Mouse (Mus musculus): ENCODE results near the gene Dlx4.

Dlx4 gene

DNA sequence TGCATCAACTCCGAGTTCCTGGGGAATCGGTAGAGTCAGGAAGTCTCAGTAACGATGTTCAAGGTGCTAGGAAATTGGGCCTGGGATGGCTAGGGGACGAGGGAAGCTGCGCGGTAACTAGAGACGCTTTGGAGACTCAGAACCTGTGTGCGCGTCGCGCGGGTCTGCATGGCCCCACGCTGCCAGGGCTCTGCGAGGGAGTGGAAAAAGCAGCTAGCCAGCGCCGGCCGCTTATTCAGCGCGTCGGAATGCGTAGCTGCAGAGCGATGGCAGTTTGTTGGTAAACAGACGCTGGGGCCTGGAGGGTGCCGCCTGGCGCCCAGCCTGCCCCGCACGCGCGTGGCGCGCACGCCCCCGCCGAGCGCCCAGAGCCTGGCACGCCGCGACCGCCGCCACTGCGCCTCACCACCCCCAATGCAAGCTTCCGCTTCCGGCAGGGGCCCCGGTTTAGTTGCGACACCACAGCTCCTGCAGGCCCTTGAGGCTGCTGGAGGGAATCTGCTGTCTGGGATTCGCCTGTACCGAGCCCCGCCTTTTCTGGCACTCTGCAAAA is at the start of gene Dlx4:
TSS of gene Dlx4 (minus strand) at position 413 of the 553 bp plus-strand sequence.
- no peak for DNase-seq

DNA sequence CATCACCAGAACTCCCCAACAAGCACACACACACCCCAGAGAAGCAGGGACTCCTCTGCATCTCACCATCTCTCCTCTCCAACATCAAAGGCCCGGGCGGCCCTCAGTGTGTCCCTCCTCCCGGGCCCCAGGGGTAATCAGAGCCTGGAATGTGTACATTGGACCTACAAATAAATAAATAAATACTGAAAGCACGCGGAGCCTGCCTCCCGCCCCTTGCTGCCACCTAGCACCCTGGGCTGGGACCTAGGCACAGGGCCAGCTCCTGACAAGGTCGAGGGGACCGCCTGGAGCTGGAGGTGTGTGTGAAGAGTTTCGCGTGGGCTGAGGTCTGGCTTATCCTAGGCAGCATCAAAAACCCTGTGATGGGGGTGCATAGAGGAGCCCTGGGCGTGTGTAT is 43.8 kb upstream of the Dlx4 start:
- DNase-seq = no peak

DNA sequence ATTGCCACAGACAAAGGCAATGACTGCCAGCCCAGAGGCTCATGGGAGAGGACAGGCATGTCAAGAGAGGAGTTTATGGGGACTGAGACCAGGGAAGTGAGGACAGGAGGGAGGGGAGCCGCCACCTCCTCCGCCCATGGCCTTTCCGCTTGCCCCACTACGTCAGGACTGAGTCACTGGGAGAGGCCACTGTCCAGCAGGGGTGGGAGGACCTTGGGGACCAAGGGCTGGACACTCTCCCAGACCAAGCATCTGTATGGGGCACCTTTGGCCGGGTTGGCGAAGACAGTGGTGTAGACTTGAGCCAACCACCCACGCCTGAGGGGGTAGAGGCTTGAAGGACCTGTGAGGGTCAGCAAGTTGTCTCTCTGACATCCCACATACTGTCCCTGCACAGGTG is 40.8 kb upstream of the Dlx4 start:
- DNase-seq = no peak

DNA sequence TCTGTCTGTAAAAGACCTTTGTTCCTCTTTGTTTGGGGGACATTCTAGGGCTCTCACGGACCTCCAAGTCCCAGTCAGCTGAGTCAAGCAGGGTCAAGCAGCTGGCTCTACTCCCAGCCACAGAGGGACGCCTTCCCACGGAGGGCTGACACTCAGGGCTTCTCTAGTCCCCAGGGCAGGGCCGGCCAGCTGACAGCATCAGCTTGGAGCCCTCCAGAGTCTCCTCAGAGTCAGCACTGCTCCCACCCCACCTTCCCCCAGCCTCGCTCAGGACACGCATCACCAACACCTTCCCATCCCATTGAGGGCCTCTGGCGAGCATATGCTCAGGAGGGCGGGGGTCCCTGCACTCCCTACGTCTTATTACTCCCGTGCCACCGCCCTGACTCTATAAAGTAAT is 39.6 kb upstream of the Dlx4 start:
- DNase-seq = no peak

DNA sequence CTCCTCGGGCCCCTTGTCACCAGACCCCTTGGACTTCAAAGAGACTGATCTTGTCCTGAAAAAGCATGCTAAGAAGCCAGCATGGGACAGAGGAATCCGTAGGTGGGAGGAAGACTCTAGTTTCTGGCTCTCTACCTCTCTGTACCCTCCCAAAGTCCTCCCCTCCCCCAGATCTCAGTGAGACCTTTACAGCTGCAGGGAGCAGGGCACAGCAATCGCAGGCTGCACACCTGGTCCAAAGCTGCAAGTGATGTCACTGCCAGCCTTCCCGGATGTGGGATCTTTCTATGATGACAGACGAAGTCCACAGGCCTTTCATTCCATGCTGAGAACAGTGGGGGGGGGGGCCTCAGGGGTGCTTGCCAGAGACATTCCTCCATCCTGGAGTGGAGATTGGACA is 38.5 kb upstream of the Dlx4 start:
- DNase-seq = no peak

DNA sequence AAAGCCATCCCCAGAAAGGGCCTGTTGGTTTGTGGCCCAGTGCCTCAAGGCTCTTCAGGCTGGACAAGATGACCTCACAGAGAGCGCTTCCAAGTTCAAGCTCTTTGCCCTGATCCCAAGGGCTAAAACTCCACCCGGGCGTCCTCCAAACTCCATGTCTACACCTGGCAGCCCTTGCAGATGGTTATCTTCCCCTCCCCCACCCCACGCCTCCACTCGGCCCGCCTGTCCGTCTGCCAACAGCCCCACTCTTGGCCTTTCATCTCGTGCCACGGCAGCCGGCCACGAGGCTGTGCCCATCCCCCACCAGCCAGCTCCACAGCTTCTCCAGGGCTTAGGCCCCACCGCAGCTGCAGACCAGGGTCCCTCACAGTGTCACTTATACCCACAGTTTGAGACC is 33.2 kb upstream of the Dlx4 start:
- peak; percentile 19 for DNase-seq

DNA sequence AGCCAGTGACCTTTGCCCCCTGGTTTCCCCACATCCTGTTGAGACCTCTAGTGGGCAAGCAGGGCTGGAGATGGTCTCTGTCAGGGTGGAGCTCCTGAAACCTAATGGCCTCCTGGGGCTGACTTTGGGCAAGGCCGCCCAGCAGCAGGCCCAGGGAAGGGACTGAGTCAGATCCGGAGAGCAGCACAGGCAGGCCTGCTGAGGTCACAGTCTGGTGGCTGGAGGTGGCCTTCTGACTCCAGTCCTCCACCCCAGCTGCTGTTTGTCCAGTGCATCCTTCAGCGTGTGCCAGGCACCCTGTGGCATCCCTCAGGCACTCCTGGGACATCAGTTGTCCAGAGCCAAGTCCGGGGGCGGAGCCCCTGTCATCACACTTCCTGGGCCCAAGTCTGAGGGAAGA is 19.8 kb upstream of the Dlx4 start:
- no peak for DNase-seq

DNA sequence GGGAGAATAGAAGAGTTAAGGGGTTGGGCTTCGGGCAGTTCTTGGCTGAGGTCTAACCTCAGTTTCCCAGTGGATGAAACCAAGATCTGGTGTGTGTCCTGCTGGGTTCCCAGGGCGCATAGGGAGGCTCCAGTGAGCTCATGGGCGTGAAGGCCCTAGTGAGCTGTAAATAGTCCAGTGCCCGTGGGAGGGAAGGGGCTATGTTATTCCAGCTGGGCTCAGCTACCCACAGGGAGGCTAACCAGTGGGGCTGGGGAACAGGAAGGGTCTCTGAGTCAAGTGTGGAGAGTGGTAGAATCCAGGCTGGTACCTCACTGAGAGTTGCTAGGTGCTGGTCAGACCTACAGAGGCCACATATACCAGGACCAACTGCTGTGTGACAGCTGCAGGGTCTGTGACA is 15.6 kb upstream of the Dlx4 start:
- no peak for DNase-seq

DNA sequence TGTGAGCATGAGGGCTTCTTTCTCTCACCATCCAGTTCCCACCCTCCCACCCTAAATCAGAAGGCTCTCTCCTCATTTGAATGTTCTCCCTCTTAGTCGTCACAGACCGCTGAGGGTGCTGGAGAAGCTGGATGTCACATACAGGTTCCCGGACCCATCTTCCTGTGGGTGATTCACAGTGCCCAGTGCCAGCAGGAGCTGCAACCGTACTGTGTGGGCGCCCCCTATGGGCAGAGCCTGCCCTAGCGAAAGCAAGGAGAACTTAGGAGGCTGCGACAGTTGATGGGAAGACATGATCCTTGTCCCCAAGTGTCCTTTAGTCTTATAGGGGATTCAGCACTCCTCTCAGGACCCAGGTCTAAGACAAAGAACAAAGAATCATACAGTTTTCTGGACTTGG is 14.6 kb upstream of the Dlx4 start:
- DNase-seq = no peak

DNA sequence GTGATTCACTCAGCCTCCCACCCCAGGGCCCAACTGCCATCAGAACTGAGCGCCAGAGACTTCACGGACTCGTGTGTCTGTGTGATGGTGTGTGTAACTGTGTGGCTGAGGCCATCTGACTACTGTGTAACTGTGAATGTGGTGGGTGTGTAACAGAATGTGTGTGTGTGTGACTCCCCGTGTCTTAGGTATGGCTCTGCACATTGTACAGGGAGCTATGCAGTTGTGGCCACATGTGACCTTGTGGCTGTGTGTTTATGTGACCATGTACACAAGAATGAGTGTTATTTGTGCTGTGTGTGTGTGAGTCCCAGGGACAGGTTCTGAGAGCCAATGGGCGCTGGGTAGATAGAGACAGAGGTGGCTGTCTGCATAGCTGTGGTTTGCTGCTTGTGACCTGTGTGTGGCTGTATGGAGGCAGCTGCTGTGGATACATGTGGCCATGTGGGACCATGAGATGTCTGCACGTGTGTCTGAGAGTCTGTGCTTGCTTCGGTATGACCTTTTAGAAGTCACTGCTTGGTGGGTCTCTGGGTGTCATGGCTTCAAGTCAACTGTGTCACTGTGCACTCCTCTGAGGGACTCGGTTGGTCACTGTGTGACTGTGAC is 13.8 kb upstream of the Dlx4 start:
- no peak for DNase-seq

DNA sequence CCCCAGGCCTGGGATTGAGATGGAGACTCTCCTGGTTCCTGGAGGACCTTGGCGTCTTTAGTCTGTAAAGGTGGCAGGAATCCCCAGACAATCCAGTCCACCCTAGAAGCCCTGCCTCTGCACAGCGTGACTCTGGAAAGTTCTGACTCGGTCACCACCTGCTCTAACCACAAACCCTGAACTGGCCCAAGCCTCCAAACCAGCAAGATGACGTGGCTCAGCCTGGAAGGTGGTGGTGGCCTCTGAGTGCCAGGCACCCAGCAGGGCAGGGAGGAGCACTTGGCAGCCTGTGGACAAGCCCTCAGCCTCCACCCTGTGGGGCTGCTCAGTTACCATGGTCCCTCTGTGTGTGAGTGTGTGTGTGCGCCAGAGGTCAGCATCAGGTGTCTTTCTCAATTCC is 11.8 kb upstream of the Dlx4 start:
- no peak for DNase-seq

DNA sequence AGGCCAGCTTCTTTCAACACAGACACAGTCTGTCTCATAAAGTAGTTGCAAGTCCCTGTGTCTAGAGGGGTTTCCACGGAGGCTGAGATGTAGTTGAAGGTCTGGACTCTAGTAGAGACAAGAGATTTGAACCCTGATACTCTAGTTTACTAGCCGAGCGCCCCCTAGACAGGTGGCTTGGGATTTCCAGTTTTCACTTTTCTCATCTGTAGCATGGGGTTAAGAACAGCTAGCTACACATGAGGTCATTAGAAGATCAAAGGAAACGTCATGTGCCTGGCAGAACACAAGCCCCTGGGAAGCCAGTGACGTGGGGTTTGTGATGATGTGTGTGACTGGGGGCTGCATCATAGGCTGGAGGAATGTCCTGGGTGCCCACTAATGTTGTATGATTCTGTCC is 11.3 kb upstream of the Dlx4 start:
- no peak for DNase-seq

DNA sequence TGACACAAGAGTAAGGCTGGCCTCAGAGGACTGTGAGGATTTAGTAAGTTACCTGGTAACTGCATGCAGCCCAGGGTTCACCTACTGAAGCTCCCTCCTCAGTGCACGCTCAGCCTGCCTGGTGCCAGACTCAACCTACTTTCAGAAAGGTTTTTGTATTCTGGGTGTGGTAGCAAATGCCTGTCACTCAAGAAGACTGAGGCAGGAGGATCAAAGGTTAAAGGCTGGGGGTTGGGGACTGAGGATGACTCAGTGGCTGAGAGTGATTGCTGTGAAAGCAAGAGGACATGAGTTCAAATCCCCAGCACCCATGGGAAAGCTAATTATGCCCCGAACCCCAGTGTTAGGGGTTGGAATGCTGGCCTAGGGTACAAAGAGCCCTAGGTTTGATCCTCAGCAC is 9.4 kb upstream of the Dlx4 start:
- no peak for DNase-seq

DNA sequence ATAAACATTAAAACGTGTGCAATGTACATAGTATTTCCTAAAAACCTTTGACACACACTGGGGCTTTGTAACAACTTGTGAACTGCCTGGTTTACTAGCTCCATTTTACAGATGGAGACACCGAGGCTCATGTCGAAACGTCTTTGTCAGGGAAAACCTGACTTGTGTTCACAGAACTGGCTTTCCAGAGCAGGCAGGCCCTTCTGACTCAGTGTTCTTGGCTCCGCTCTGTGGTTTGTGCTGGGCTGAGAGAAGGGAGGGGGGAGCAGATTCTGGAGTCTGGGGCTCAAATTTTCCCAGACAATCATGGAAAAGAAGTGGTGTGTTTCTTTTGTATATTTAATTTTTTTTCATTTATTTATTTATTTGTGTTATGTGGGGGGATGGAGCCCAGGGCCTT is 7.6 kb upstream of the Dlx4 start:
- no peak for DNase-seq

DNA sequence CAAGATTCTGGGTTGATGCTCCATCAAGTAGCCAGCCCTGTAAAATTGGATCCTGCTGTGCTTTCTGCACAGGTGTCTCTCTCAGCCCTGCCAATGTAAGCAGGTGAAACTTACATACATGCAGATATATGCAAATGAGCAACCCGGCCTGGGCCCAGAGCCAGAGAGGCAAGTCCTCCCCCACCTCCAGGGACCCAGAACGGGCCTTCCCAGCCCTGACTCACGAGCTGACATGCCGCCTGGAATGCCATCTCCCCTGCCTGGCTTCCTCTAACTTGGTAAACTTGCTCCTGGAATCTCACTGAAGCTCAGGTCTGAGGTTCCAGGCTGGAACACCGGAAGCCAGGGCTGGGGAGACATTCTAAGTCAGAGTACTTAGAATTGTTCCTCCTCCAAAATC is 7.1 kb upstream of the Dlx4 start:
- DNase-seq = no peak

DNA sequence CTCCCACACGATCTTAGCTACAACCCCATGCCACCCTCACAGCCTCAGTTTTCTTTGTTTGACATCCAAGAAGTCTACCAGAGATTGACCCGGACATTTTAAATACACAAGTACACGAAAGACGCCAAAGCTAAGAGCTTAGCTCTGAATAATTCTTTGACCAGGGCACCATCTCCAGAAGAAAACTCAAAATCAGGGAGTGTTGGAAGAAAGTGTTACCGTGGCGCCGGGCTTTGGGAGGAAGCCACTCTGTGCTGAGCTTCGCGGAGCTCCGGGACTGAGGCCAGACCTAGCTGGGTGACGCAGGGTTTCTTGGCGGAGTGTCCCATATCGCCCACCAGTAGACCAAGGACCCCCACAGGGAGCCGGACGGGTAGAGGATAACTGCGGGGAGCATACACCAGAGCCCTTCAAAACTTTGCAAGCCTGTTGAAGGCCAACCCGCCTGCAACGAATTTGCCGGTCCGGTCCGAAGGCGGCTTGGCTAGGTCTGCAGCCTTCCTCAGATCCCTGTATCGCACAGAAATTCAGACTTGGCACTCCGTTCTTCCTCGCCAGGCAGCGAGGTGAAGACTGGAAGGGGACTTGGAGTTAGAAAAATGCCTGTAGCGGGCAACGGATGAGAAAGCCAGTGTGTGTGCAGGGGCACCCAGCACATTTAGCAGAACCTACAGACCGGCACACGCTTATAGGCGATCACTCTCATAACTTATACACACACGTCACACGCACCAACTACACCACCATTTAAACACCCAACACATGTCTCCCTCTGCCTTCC is 4.4 kb upstream of the Dlx4 start:
- DNase-seq = peak; percentile 27

DNA sequence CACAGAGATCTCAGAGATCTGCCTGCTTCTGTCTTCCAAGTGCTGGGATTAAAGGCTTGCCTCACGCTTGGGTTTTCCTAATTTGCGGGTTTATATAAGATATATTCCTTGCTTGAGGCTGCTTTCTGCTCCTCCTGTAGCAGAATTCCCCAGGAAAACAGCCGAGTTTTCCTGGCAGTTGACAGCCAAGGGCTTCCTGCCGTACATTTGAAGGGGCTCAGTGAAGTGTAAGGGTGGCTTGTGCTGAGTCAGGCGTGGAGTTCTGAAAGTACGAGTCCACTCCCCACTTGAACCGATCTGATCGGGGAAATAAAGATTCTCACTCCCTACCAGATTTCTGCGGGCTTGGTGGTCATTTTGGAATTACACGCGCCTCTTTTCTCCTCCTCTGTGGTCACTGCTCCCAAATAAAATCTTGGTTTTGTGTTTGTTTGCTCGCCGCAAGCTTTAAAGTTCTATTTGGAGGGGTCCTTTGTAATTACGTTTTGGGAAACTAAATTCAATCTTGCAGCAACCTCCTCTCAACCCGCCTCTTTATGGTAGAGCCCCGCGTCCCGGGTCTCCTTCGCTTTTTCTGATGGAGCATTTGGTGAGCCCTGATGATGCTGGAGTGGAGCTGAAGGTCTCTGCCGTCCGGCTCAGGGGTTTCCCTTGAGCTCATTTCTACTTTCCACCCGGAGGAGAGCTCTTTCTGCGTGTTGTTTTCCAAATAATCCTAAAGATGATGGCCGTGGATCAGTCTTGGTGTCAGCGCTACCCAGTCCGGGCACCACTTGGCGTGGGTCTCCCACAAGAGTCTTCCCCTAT is 3.6 kb upstream of the Dlx4 start:
- DNase-seq = no peak

DNA sequence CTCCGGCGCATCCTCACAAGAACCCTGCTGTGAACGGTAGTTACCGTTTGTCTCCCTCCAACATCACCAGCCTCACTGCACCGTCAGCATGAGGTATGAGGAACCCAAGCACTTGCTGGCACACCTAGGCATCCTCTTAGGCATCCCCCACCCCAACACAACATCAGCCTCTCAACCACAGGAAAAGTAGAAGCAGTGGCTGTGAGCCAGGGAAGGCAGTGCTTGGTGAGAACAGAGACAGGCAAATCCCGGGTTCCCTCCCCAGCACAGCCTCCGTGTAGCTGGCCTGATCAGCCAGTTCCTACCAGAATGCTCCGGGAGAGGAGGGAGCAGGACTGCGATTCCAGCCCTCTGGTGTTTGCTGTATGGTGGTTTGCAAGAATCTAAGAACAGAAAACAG is 2.7 kb upstream of the Dlx4 start:
- DNase-seq = no peak

DNA sequence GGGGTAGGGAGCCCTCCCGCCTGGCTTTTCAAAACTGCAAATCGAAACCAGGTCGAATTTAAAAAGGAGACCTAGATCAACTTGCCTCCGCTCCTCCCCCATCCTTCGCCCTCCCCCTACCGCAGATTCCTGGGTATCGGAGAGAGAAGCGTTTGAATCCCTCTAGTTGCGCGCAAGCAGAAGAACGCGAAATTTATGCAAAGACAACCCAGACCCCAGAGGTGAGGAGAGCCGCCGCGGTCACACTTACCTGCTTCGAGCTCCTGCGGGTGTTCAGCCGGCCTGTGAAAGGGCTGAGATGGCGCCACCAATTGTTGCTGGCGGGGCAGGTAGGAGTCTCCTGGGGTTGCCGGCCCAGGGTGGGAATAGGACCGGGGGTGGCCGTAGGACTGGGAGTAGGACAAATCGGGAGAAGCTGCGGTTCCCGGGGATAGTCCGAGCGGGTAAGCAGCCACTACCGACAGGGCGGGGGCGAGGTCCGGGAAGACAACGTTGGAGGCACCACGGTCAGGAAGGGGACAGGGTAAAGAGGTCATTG is 1.0 kb downstream of the Dlx4 start:
- DNase-seq = no peak

DNA sequence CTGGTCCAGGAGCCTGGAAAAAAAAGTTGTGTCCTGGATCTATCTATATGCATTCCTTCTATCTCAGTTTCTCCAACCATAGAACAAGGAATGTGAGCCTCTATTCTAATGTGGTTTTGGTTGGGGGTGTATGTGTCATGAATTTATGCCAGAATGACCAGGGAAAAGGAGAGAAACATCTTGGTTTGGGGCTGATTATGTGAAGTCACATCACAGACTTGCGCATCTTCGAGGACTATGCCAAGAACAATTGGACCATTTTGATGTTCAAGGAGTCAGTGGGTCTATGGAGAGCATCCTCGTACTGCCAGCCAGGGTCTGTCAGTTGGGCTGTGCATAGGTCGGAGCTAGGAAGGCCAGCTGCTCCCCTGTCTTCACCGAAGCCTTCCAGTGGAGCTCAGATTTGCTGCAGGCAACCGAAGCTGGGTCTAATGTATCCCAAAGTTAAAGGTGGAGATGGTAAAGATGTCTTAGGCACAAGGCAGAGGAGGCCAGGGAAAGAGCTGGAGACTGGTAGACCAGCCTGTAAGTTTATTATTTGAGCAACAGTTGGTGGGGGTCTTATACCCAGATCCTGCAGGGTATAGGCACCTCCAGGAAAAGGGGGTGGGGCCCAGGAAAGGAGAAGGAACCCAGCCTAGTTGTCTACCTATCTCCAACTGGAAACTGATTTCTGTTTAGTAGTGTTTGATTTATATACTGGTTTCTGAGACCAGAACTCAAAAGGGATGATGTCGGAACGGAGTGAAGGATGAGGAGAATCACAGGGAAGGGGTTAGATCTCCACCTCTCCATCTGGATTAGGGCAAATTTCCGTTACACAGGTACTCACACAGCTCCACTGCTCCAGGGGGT is 1.7 kb downstream of the Dlx4 start:
- no peak for DNase-seq

DNA sequence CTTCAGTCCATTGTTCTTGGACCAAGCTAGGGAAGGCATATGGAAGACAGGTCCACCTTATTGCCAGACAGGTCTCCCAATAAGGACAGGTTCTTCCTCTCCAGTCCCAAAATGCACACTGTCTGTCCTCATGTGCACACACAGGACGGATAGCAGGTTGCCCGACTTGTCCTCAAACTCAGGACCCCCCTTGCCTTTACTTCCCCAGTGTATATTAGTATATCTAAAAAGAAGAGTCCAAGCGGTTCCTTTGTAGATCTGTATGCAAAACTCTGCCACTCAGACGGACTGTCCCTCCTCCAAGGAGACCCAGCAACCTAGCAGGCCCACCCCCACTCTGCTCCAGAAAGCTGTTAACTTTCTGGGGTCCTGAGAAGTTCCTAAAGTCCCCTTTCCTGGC is 2.4 kb downstream of the Dlx4 start:
- DNase-seq = no peak

DNA sequence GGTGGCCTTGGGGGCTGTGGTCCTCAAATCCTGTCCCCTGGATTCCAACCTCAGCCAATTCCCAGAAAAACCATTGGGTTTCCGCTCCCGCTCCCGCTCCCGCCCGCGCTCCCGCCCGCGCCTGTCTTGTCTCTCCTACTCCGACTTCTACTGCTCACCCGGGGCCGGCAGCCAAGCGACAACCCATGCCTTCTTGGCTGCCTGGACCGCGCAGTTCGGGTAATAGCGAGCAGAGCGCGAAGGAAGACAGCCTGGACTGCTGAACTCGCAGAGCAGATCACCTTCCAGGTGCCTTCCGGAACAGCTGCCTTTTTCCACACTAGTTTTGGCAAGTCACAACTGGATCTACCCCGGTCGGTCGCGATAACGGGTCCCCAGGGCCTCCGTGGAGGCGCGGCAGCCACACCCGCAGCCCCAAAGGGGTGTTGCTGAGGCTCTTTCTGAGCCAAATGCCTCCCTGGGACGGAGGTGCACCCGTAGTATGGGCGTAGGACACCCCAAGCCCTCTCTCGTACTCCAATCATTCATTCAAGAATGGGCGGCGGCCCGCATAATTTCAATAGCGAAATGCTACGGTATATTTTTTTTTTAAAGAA is 3.0 kb downstream of the Dlx4 start:
- peak; percentile 43 for DNase-seq

All from right cerebral cortex, postnatal 4 days (tissue).